Mouse (Mus musculus): ENCODE results near the gene Rufy4.
A peak's percentile ranks its signal among the peaks of the same experiment; 100 is the strongest.
"Not testable (repeated sequence)": the region's sequence is repeated elsewhere in the genome, so short reads cannot be mapped to it uniquely, and the experiment has no call there.

The Rufy4 gene

DNA sequence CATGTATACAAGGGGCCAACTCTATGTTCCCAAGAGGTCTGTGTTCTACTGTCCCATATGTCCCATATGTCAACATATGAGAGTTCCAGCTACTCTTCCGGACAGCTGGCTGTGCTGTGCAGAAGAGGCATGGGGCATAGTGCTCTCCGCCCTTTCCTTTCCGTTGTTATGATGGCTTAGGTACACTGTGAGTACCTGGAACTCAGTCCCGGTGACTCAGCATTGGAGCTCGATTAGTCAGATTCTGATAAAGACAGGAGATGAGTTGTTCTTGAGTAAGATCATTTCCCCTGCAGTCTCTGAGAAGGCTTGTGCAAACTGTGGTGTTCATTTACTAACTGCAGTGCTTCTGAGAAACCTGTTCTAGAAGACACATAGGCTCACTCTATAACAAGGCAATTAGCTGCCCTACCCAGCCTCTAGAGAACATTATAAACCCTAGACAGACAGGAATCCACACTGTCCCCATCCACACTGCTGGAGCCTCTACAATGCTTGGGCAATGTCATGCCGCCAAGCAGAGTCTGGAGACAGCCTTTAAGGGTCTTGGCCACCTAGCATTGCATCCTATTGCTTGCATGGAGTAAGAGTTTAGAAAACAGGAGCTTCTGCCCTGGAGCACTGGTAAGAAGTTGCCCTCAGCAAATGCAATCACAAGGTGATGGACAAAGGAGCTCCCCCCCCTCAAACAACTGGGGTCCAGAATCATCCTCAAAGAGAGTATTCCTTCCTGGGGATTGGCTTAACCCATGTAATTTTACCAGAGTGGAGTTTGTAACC is 24.0 kb downstream of the Rufy4 start:
- no peak for DNase-seq (ENCODE audit: low read depth in 2 of 2, low spot score in 2 of 2)

DNA sequence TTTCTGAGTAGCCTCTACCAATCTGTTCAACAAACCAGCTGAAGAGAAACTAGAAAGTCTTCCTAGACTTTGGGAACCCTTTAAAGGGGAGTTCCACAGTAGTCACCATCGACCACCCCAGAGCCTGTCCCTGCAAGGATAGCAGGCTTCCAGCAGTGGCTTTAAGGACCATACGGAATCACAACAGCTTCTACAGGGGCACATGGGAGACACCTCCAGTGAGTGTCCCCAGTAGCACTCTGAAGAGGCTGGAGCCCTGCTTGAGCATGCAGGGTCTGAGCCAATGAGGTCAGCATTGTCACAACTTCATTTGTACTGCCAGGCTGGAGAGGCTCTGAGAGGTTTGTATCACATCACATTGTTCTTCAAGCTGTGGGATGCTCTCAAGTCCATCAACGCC is 24.8 kb downstream of the Rufy4 start:
- no peak for DNase-seq (ENCODE audit: low read depth in 2 of 2, low spot score in 2 of 2)

- no peak for DNase-seq (ENCODE audit: low read depth in 2 of 2, low spot score in 2 of 2)
Measured at GRCm38 (mm10) chr1:74151091-74151490, 25.8 kb downstream of the Rufy4 start.

GRCm38 (mm10) chr1:74153461-74154184 is 28.3 kb downstream of the Rufy4 start, which contains the start of gene Cxcr2:
TSS of gene Cxcr2 (plus strand) at chr1:74153989.
- no peak for DNase-seq (ENCODE audit: low read depth in 2 of 2, low spot score in 2 of 2)

- no peak for DNase-seq (ENCODE audit: low read depth in 2 of 2, low spot score in 2 of 2)
Measured at GRCm38 (mm10) chr1:74155435-74156012, 30.2 kb downstream of the Rufy4 start.

GRCm38 (mm10) chr1:74156381-74156910 is 31.1 kb downstream of the Rufy4 start:
- DNase-seq (ENCODE audit: low read depth in 2 of 2, low spot score in 2 of 2), result no peak

GRCm38 (mm10) chr1:74159613-74160012 is 34.3 kb downstream of the Rufy4 start:
- not testable (repeated sequence) for DNase-seq (ENCODE audit: low read depth in 2 of 2, low spot score in 2 of 2)

DNA sequence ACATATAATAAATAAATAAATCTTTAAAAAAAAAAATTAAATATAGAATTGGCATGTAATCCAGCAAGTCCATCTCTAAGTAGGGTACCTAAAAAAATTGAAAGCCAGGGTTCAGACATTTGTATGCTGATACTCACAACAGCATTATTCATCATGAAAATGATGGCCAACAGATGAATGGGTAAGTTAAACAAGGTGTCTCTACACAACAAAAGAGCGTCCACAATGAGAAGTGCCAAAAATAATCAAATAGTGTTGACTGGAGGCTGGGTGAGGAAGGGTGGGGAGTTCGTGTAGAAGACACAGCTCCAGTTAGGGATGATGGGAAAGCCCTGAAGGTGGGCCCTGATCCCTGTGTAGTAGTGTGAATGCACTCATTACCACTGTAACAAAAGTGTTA is 34.7 kb downstream of the Rufy4 start:
- DNase-seq (ENCODE audit: low read depth in 2 of 2, low spot score in 2 of 2), result no peak

DNA sequence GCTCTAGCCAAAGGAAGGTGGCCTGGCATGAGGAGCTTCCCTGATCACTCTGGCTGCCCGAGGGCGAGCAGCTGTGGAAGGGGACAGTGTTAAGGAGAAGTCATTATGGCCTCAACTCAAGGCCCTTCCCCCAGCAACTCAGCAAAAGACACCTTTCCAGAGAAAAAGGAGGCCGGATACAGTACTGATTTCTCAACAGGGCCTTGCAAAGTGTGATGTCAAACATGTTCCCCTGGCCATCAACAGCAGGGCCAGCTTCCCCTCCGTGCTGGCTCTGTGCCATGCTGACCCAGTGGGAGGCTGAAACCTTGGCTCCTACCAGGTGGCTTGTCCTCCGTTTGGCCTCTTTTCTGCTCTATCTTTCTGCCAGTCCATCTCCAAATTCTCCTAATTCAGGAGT is 41.8 kb downstream of the Rufy4 start:
- DNase-seq (ENCODE audit: low read depth in 2 of 2, low spot score in 2 of 2), result no peak

DNA sequence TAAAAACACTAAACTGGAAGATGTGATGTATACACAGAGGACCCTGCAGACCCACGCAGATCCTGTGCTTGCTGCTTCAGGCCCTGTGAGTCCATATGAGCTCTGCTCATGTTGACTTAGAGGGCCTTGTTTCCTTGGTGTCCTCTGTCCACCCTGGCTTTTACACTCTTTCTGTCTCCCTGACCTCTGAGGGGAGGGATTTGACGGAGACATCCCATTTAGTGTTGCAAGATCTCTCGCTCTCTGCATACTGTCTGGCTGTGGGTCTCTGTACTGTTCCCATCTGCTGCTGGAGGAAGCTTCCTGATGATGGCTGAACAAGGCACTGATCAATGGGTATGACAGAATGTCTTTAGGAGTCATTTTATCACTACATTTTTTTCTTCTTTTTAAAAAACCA is 44.4 kb downstream of the Rufy4 start:
- no peak for DNase-seq (ENCODE audit: low read depth in 2 of 2, low spot score in 2 of 2)

GRCm38 (mm10) chr1:74172722-74173121 is 47.4 kb downstream of the Rufy4 start:
- no peak for DNase-seq (ENCODE audit: low read depth in 2 of 2, low spot score in 2 of 2)

- DNase-seq (ENCODE audit: low read depth in 2 of 2, low spot score in 2 of 2), result no peak
Measured at GRCm38 (mm10) chr1:74175731-74176130, 50.4 kb downstream of the Rufy4 start.

DNA sequence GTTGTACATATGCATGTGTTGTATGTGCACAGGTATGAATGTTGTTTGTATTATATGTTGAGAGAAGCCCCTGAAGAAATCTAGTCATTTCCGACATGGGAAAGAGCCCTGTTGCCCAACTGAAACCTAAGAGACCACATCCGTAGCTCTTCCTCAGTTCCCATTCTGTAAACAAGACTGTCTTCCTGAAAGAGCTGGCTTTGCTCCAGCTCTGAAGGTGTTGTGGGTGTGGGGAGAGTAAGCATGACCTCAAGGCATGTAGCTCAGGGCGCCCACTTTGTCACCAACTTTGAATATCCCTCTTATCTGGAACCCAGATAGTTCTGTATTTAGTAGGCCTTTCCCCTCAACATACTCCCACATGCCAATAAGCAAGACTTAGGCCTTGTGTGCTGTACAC is 53.3 kb downstream of the Rufy4 start:
- DNase-seq (ENCODE audit: low read depth in 2 of 2, low spot score in 2 of 2), result peak in 1 of 2 experiments; percentile 12

DNA sequence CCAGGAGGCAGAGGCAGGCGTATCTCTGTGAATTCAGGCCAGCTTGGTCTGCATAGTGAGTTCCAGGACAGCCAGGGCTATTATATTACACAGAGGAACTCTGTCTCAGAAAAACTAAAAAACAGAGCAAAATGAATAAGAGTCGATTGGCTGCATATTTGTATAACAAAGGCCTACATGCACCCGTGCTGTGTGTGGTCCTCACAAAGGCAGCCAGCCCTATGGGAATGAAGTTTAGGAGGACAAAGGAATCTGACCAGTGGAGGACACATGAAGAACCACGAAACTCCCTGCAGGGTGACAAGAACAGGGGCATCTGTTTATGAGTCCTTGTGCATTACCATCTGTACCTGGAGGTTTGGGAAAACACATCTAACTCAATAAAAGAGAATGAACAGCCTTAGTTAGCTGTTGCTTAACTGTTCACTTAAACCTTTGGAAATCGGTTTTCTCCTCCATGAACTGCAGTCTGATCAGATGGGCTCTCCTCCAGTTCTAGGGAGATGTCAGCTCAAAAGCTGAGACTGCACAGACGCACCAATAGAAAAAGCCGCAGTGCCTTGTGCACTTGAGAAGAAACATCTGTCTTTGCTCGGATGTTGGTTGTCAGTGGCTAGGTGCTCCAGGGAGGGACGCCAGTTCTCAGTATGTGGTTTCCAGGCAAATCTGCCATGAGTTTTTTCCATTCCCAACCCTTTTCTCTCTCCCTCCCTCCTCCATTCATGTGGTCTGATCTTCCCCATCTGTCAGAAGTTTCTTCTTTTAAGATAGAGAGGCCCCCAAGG is 54.5 kb downstream of the Rufy4 start:
- DNase-seq (ENCODE audit: low read depth in 2 of 2, low spot score in 2 of 2), result no peak

DNA sequence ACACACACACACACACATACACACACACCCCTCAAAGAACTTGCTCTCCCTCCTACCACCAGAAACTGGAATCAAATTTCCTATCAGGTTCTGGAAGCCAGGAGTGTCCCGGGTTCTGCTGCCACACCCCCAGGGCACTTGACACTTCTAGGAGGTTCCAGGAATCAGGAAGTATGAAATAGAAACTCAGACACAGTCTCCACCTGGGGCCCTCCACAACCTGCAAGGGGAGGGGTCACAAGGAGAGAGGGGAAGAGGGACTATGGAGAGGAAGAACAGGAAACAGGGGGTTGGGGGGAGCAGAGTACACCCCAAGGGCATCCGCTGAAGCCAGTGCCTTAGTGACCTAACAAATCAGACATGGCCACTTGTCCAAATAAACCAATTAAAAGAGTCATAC is 56.1 kb downstream of the Rufy4 start:
- no peak for DNase-seq (ENCODE audit: low read depth in 2 of 2, low spot score in 2 of 2)

GRCm38 (mm10) chr1:74183006-74183405 is 57.7 kb downstream of the Rufy4 start:
- no peak for DNase-seq (ENCODE audit: low read depth in 2 of 2, low spot score in 2 of 2)

DNA sequence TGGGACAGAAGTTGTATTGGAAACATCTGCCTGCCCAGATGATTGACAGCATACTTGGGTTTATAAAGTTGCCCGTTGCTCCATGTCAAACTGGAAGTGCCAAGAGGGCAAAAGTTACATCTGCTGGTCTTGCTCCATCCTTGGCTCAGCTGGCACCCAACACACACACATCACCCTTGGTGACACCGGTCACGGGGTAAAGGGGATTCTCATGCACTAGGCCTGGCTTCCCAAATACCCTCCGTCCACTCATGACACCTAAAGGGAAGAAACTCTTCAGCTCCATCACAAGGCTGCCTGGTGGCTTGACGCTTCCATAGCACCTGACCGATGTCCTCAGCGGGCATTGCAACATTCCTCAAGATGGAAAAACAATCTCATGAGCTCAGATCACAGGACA is 65.1 kb downstream of the Rufy4 start:
- DNase-seq (ENCODE audit: low read depth in 2 of 2, low spot score in 2 of 2), result no peak

DNA sequence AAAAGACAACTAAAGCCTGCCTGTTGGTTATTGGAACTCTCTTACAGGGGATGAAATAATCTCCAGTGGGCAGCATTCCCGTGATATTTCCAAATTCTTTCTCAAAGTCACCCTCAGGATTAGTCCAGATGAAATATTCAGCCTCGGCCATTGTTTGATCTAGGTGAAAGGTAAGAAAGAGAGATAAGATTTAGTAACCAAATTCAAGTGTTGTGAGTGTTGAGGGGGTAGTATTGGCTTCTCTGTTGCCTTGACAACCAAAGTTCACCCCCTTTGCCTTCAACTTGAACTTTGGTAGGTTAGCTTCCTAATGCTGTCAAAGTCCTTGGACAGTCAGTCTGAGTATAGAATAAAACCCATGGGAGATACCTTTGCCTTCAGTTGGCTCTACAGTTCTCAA is 67.4 kb downstream of the Rufy4 start:
- no peak for DNase-seq (ENCODE audit: low read depth in 2 of 2, low spot score in 2 of 2)

DNA sequence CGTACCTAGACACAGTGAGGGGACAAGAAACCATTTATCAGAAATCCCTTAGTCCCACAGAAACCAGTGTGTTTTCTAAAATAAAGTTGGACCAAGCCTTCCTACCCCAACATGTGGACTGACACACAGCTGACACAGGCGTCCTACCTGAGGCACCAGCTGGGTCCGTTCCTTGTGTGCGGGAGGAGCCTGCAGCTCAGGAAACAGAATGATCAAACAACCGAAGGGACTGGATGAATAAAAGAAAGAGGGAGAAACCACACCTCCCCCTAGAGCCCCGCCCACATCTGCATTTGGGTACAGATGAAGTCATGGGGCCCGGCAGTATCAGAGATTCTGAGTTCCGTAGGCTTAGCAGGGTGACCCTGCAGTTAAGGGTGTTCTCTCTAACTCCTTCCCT is 69.1 kb downstream of the Rufy4 start, which contains the start of gene Cxcr1:
Gene Cxcr1 (minus strand): TSS at position 187 of the 400 bp plus-strand sequence.
- DNase-seq (ENCODE audit: low read depth in 2 of 2, low spot score in 2 of 2), result no peak

DNA sequence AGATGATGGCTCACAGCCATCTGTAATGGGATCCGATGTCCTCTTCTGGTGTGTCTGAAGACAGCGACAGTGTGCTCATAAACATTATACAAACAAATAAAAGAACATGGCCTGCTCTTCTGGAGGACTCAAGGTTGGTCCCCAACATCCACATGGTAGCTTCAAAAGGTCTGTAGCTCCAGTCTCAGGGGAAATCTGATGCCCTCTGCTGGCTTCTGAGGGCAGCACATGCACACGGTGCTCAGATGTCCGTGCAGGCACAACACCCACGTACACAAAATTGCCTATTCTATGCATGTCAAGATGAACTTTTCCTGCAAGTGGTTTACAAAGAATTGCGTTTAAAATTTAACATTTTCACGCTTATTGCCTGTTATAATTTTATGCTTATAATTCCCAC is 70.6 kb downstream of the Rufy4 start:
- peak in 1 of 2 experiments; percentile 17 for DNase-seq (ENCODE audit: low read depth in 2 of 2, low spot score in 2 of 2)

All from CD8-positive naive resting alpha-beta T cell, adult 2 months (primary cell).